Mouse (Mus musculus): ENCODE results near the gene Ap3d1. TPM values are rescaled to one million over a fixed set of nuclear protein-coding genes. Genes with fewer than 3 reads are reported as not detected.

Gene Ap3d1
- polyA plus RNA-seq, 1 experiment from 2014 or later = 57.6 TPM

- no peaks in the 10 kb centered on the region for H3K27me3 ChIP-seq (ENCODE audit: control insufficient read depth, insufficient read depth, low read length)
- H3K9ac ChIP-seq (replicated peaks; ENCODE audit: low read length) = no peak overlapping the region
- DNase-seq (ENCODE audit: low spot score) (no peak), ATAC-seq (replicated peaks; ENCODE audit: insufficient number of reproducible peaks, low FRiP score, low TSS enrichment, low read depth) (no peak)
- 65% methylated on average over 4 of the region's 4 CpGs for WGBS
- no peak overlapping the region for H3K4me3 ChIP-seq (ENCODE audit: low read depth, low read length)
- H3K9me3 ChIP-seq (replicated peaks; ENCODE audit: control insufficient read depth, low read length) = no peaks in the 10 kb centered on the region
- peaks cover 2% of the 10 kb centered on the region; the same call in 1 of the 2 replicates for H3K4me1 ChIP-seq (ENCODE audit: control insufficient read depth, insufficient read depth, low read length)
- H3K27ac ChIP-seq (replicated peaks; ENCODE audit: low read depth, low read length) = no peak overlapping the region
- H3K4me2 ChIP-seq (ENCODE audit: low read depth, low read length) = no peak overlapping the region
- H3K36me3 ChIP-seq (replicated peaks; ENCODE audit: control insufficient read depth, insufficient read depth, low read depth, low read length) = peaks cover 28% of the 10 kb centered on the region
These were observed 76.6 kb downstream of the Ap3d1 start for GRCm38 (mm10) chr10:80665459-80665858.

- Histone ChIP-seq H3K4me3 (ENCODE audit: low read depth, low read length) (no peak overlapping the region), H3K27ac (replicated peaks; ENCODE audit: low read depth, low read length) (no peak overlapping the region), H3K4me1 (ENCODE audit: control insufficient read depth, insufficient read depth, low read length) (peaks cover 2% of the 10 kb centered on the region; the same call in 1 of the 2 replicates), H3K4me2 (ENCODE audit: low read depth, low read length) (no peak overlapping the region; the same call in 1 of the 2 replicates), H3K36me3 (replicated peaks; ENCODE audit: control insufficient read depth, insufficient read depth, low read depth, low read length) (peaks cover 28% of the 10 kb centered on the region), H3K9ac (replicated peaks; ENCODE audit: low read length) (no peak overlapping the region), H3K27me3 (ENCODE audit: control insufficient read depth, insufficient read depth, low read length) (no peaks in the 10 kb centered on the region), H3K9me3 (replicated peaks; ENCODE audit: control insufficient read depth, low read length) (no peaks in the 10 kb centered on the region)
- WGBS = 15% methylated on average over 10 of the region's 10 CpGs
- ATAC-seq (replicated peaks; ENCODE audit: insufficient number of reproducible peaks, low FRiP score, low TSS enrichment, low read depth) (no peak), DNase-seq (ENCODE audit: low spot score) (peak; percentile 45)
These were observed 77.1 kb downstream of the Ap3d1 start for GRCm38 (mm10) chr10:80665016-80665380.

- no peak overlapping the region for H3K4me3 ChIP-seq (ENCODE audit: low read depth, low read length)
- 37% methylated on average over 16 of the region's 16 CpGs for WGBS
- DNase-seq (ENCODE audit: low spot score) (no peak), ATAC-seq (replicated peaks; ENCODE audit: insufficient number of reproducible peaks, low FRiP score, low TSS enrichment, low read depth) (no peak; the same call in 1 of the 2 replicates)
- no peaks in the 10 kb centered on the region for H3K27me3 ChIP-seq (ENCODE audit: control insufficient read depth, insufficient read depth, low read length)
- no peaks in the 10 kb centered on the region for H3K9me3 ChIP-seq (replicated peaks; ENCODE audit: control insufficient read depth, low read length)
- H3K36me3 ChIP-seq (replicated peaks; ENCODE audit: control insufficient read depth, insufficient read depth, low read depth, low read length) = peaks cover 23% of the 10 kb centered on the region
- no peak overlapping the region for H3K4me2 ChIP-seq (ENCODE audit: low read depth, low read length)
- peaks cover 2% of the 10 kb centered on the region; the same call in 1 of the 2 replicates for H3K4me1 ChIP-seq (ENCODE audit: control insufficient read depth, insufficient read depth, low read length)
- H3K9ac ChIP-seq (replicated peaks; ENCODE audit: low read length) = no peak overlapping the region
- no peak overlapping the region for H3K27ac ChIP-seq (replicated peaks; ENCODE audit: low read depth, low read length)
These were observed 77.7 kb downstream of the Ap3d1 start for GRCm38 (mm10) chr10:80664197-80665015.

GRCm38 (mm10) chr10:80663485-80664196, 78.4 kb downstream of the Ap3d1 start:
- Histone ChIP-seq H3K36me3 (replicated peaks; ENCODE audit: control insufficient read depth, insufficient read depth, low read depth, low read length) (peaks cover 17% of the 10 kb centered on the region), H3K4me2 (ENCODE audit: low read depth, low read length) (no peak overlapping the region), H3K27me3 (ENCODE audit: control insufficient read depth, insufficient read depth, low read length) (no peaks in the 10 kb centered on the region), H3K9ac (replicated peaks; ENCODE audit: low read length) (no peak overlapping the region), H3K4me3 (ENCODE audit: low read depth, low read length) (no peak overlapping the region), H3K9me3 (replicated peaks; ENCODE audit: control insufficient read depth, low read length) (no peaks in the 10 kb centered on the region), H3K4me1 (ENCODE audit: control insufficient read depth, insufficient read depth, low read length) (peaks cover 2% of the 10 kb centered on the region; the same call in 1 of the 2 replicates), H3K27ac (replicated peaks; ENCODE audit: low read depth, low read length) (no peak overlapping the region)
- DNase-seq (ENCODE audit: low spot score) (no peak), ATAC-seq (replicated peaks; ENCODE audit: insufficient number of reproducible peaks, low FRiP score, low TSS enrichment, low read depth) (no peak)
- 54% methylated on average over 5 of the region's 5 CpGs for WGBS

- no peak overlapping the region for H3K4me3 ChIP-seq (ENCODE audit: low read depth, low read length)
- 36% methylated on average over 5 of the region's 5 CpGs for WGBS
- H3K9ac ChIP-seq (replicated peaks; ENCODE audit: low read length) = no peak overlapping the region
- H3K27ac ChIP-seq (replicated peaks; ENCODE audit: low read depth, low read length) = no peak overlapping the region
- ATAC-seq (replicated peaks; ENCODE audit: insufficient number of reproducible peaks, low FRiP score, low TSS enrichment, low read depth) (no peak), DNase-seq (ENCODE audit: low spot score) (peak; percentile 66)
- H3K4me2 ChIP-seq (ENCODE audit: low read depth, low read length) = no peak overlapping the region
- peaks cover 2% of the 10 kb centered on the region; the same call in 1 of the 2 replicates for H3K4me1 ChIP-seq (ENCODE audit: control insufficient read depth, insufficient read depth, low read length)
- H3K36me3 ChIP-seq (replicated peaks; ENCODE audit: control insufficient read depth, insufficient read depth, low read depth, low read length) = 0 out of 2 replicates have a peak, but pooled peaks cover 2% of the 10 kb centered on the region
- no peaks in the 10 kb centered on the region for H3K9me3 ChIP-seq (replicated peaks; ENCODE audit: control insufficient read depth, low read length)
- no peaks in the 10 kb centered on the region for H3K27me3 ChIP-seq (ENCODE audit: control insufficient read depth, insufficient read depth, low read length)
These were observed 80.9 kb downstream of the Ap3d1 start for GRCm38 (mm10) chr10:80661149-80661548.

GRCm38 (mm10) chr10:80659213-80659612, 82.9 kb downstream of the Ap3d1 start:
- Histone ChIP-seq H3K36me3 (replicated peaks; ENCODE audit: control insufficient read depth, insufficient read depth, low read depth, low read length) (no peaks in the 10 kb centered on the region), H3K9me3 (replicated peaks; ENCODE audit: control insufficient read depth, low read length) (no peaks in the 10 kb centered on the region), H3K4me2 (ENCODE audit: low read depth, low read length) (no peak overlapping the region), H3K9ac (replicated peaks; ENCODE audit: low read length) (no peak overlapping the region), H3K27me3 (ENCODE audit: control insufficient read depth, insufficient read depth, low read length) (no peaks in the 10 kb centered on the region), H3K27ac (replicated peaks; ENCODE audit: low read depth, low read length) (no peak overlapping the region), H3K4me3 (ENCODE audit: low read depth, low read length) (no peak overlapping the region), H3K4me1 (ENCODE audit: control insufficient read depth, insufficient read depth, low read length) (peaks cover 2% of the 10 kb centered on the region; the same call in 1 of the 2 replicates)
- peak; percentile 87 for DNase-seq (ENCODE audit: low spot score)
- WGBS = 18% methylated on average over 10 of the region's 10 CpGs
- ATAC-seq (replicated peaks; ENCODE audit: insufficient number of reproducible peaks, low FRiP score, low TSS enrichment, low read depth) = no peak

- H3K27me3 ChIP-seq (ENCODE audit: control insufficient read depth, insufficient read depth, low read length) = no peaks in the 10 kb centered on the region
- DNase-seq (ENCODE audit: low spot score) (no peak), ATAC-seq (replicated peaks; ENCODE audit: insufficient number of reproducible peaks, low FRiP score, low TSS enrichment, low read depth) (no peak)
- no peak overlapping the region for H3K4me2 ChIP-seq (ENCODE audit: low read depth, low read length)
- no peak overlapping the region for H3K27ac ChIP-seq (replicated peaks; ENCODE audit: low read depth, low read length)
- no peak overlapping the region for H3K4me3 ChIP-seq (ENCODE audit: low read depth, low read length)
- no peak overlapping the region for H3K9ac ChIP-seq (replicated peaks; ENCODE audit: low read length)
- no peaks in the 10 kb centered on the region for H3K9me3 ChIP-seq (replicated peaks; ENCODE audit: control insufficient read depth, low read length)
- WGBS = 75% methylated on average over 4 of the region's 4 CpGs
- no peaks in the 10 kb centered on the region for H3K36me3 ChIP-seq (replicated peaks; ENCODE audit: control insufficient read depth, insufficient read depth, low read depth, low read length)
- H3K4me1 ChIP-seq (ENCODE audit: control insufficient read depth, insufficient read depth, low read length) = peaks cover 2% of the 10 kb centered on the region; the same call in 1 of the 2 replicates
These were observed 83.2 kb downstream of the Ap3d1 start for GRCm38 (mm10) chr10:80658841-80659202.
